Mouse (Mus musculus) embryonic facial prominence, embryonic 11.5 days (tissue): Measurements from ENCODE around the gene Rpp30. TPM values are rescaled to one million over a fixed set of nuclear protein-coding genes. Genes with fewer than 3 reads are reported as not detected.

Experiments used
- ATAC-seq: fragments of 200-750 bp; cut with Nextera tagmentation; replicated peaks from 2 replicates; pipeline ENCODE4 v1.8.0; 2017; ENCODE audit warnings: low read depth; ENCODE audit not compliant: insufficient number of reproducible peaks, low FRiP score, low TSS enrichment
- DNase-seq: peaks from one replicate; pipeline ENCODE4 v3.0.0-alpha.2; 2015; ENCODE audit warnings: low spot score
- H3K27ac ChIP-seq: fragments of 300-500 bp; sonication (generic); replicated peaks from 2 replicates; pipeline ENCODE4 v1.5.1; 2014; ENCODE audit warnings: mild to moderate bottlenecking, low read depth, low read length, control low read depth
- H3K27me3 ChIP-seq: fragments of 300-500 bp; sonication (generic); 2 replicates; pipeline ENCODE4 v1.6.1; 2014; ENCODE audit warnings: mild to moderate bottlenecking, low read length, moderate library complexity, mixed read lengths; ENCODE audit not compliant: control insufficient read depth, insufficient read depth
- H3K36me3 ChIP-seq: fragments of 300-500 bp; sonication (generic); replicated peaks from 2 replicates; pipeline ENCODE4 v1.6.1; 2014; ENCODE audit warnings: low read depth, mild to moderate bottlenecking, low read length, moderate library complexity, mixed read lengths; ENCODE audit not compliant: control insufficient read depth, insufficient read depth
- H3K4me1 ChIP-seq: fragments of 300-500 bp; sonication (generic); 2 replicates; pipeline ENCODE4 v1.6.1; 2014; ENCODE audit warnings: low read length, mixed read lengths; ENCODE audit not compliant: control insufficient read depth, insufficient read depth
- H3K4me2 ChIP-seq: fragments of 300-500 bp; sonication (generic); 2 replicates; pipeline ENCODE4 v1.6.1; 2014; ENCODE audit warnings: low read depth, mild to moderate bottlenecking, control low read depth, low read length, moderate library complexity
- H3K4me3 ChIP-seq: fragments of 300-500 bp; sonication (generic); 2 replicates; pipeline ENCODE4 v1.5.1; 2014; ENCODE audit warnings: low read depth, low read length, control low read depth
- H3K9ac ChIP-seq: fragments of 300-500 bp; sonication (generic); replicated peaks from 2 replicates; pipeline ENCODE4 v1.6.1; 2014; ENCODE audit warnings: mild to moderate bottlenecking, control low read depth, low read length
- H3K9me3 ChIP-seq: fragments of 300-500 bp; sonication (generic); replicated peaks from 2 replicates; pipeline ENCODE4 v1.6.1; 2016; ENCODE audit warnings: mild to moderate bottlenecking, low read length, inconsistent platforms, mixed read lengths; ENCODE audit not compliant: control insufficient read depth
- WGBS: fragments of 180-500 bp; shearing (Covaris S2); extraction: QIAGEN DNeasy Blood & Tissue Kit; methylation state at CpG from one replicate; pipeline ENCODE4 v1.1.7; 2014; 5-methylcytosine and 5-hydroxymethylcytosine counted together
- polyA plus RNA-seq: library from polyadenylated mRNA; unstranded; fragments of >200 nt; fragmentation: Nextera tagmentation; extraction: Ambion mirVana; gene quantifications from 2 replicates; pipeline ENCODE4 v1.2.1, GENCODE M21; 2014

Gene Rpp30
- polyA plus RNA-seq, result 98.2 and 118 TPM in 2 replicates

DNA sequence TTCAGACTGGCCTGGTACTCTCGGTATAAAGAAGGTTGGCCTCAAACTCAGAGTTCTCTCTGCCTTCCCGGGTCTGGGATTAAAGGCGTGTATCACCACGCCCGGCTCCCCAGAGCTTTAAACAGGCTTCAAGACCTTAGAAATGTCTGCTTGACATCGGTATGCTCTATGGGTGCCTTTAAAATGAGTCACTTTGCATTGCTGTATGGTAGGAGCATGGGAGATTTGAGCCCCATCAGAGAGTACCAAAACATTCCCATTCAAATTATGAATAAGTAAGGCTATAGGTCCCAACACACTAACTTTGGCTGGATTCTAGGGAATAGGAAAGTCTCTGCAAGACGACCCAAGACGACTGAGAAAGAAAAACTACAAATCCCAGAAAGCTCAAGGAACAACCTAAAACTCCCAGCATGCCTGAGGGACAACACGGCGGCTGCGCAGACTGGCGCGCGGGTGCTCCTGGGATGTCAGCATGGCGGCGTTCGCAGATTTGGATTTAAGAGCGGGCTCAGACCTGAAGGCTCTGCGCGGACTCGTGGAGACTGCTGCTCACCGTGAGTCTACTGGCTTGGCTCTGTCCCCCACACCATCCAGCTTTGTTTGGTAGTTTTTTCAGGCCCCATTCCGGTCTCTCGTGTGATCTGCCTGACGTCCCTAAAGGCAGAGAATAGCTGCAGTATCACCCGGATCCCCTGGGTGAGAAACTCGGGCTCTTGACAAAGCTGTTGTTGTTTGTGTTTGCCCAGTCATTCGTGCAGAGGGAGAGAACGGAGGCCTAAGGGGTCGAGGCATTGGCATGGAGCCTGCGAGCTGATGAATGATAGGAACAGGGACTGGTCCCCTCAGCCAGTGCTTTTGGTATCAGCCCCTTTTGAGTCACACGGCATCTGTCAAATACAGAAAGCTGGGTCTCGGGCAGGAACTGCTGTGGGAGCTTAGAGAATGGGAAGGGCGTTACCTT lies at the start of gene Rpp30:
Gene Rpp30, plus strand, starts transcription at position 455 of the 964 bp plus-strand sequence.
- 2% methylated on average over 34 of the region's 34 CpGs for WGBS
- Histone ChIP-seq H3K27me3 (no peaks in the 10 kb centered on the region), H3K27ac (no peak within 1 kb of the TSS), H3K9ac (peak within 1 kb of the TSS; percentile 70), H3K36me3 (no peaks in the 10 kb centered on the region), H3K4me2 (peak within 1 kb of the TSS; percentile 60), H3K4me1 (no peaks in the 10 kb centered on the region), H3K9me3 (no peaks in the 10 kb centered on the region), H3K4me3 (peak within 1 kb of the TSS; percentile 63)
- ATAC-seq, result peak; percentile 92
- DNase-seq, result peak; percentile 93

DNA sequence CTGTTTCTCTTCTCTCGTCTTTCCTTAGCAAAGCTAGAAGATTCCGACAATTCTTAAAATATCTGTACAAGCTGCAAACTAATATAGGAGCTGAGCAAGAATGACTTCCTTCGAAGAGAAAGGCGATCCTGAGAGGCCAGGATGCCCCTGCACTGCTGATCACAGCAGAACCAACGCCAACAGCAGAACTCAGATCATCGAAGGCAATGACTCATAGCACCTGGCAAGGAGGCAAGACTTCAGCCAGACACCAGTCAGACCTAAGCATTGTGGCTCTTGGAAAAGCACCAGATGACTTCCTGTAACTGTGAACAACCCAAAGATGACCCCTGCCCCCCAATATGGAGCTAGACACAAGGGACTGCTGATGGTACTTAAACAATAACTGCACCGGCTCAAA lies 37.5 kb upstream of the Rpp30 start:
- Histone ChIP-seq H3K4me1 (no peaks in the 10 kb centered on the region), H3K27me3 (no peaks in the 10 kb centered on the region), H3K27ac (no peak overlapping the region), H3K4me2 (no peak overlapping the region), H3K9me3 (no peaks in the 10 kb centered on the region), H3K36me3 (no peaks in the 10 kb centered on the region), H3K4me3 (no peak overlapping the region), H3K9ac (no peak overlapping the region)
- ATAC-seq (no peak), DNase-seq (no peak)
- WGBS, result 87% methylated on average over 7 of the region's 7 CpGs

DNA sequence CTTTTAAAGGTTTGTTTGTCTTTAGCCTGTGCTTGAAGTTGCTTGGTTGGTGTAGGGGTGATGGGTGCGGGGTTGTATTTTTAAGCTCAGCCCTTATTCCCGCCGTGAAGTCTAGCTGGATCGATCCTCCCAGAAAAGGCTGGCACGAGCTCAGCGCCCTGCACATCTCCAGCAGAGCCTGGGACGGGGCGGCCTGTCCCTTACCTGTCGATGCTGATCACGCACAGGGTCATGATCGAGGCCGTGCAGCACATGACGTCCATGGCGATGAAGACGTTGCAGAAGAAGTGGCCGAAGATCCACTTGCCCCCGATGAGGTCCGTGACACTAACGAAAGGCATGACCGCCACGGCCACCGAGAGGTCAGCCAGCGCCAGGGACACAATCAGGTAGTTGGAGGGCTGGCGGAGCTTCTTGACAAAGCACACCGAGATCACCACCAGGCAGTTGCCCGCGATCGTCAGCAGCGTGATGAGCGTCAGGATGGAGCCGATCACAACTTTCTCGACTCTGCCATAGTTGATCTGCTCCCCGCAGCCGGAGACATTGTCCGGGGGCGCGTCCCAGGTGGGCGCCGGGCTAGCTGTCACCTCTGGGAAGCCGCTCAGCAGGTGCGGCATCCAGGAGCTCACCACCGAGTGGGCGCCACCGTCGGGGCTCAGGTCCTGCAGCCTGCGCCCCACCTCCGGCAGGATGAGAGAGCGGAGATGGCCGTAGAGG lies 26.9 kb upstream of the Rpp30 start:
- Histone ChIP-seq H3K9me3 (no peaks in the 10 kb centered on the region), H3K36me3 (no peaks in the 10 kb centered on the region), H3K4me3 (peak overlapping the region; percentile 60), H3K9ac (peak overlapping the region; percentile 47), H3K4me1 (peaks cover 3% of the 10 kb centered on the region), H3K27ac (no peak overlapping the region), H3K4me2 (peak overlapping the region; percentile 89), H3K27me3 (peaks cover 18% of the 10 kb centered on the region)
- 8% methylated on average over 45 of the region's 49 CpGs for WGBS
- DNase-seq (peak; percentile 9), ATAC-seq (no peak)

DNA sequence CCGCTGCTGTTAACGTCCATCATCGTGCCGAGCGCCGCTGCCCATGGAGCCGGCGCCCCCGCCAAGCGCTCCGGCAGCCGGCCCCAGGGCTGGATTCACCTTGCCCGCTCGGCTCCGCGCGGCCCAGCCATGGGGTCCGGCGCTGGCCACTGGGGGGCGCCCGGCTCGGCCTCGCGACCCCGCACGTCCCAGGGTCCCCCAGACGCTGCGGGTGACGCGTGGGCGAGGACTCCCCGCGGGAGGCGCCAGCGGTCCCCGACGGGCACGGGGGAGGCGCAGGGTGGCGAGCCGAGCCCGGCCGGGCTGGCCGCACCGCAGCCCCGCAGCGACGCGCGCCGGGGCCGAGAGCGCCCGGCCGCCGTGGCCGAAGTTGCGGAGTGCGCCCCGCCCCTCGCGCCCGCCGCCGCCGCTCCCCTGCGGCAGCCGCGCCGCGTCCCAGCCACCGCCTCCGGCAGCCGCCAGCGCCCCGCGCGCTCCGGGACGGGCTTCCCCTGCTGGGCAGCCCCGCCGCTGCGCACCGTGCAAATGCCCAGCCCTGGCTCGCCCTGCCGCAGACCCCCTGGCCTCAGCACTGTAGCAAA lies 26.2 kb upstream of the Rpp30 start, which contains the start of gene Htr7:
Gene Htr7, minus strand, starts transcription at position 277 of the 581 bp plus-strand sequence.
- H3K27ac ChIP-seq, result no peak within 1 kb of the TSS

DNA sequence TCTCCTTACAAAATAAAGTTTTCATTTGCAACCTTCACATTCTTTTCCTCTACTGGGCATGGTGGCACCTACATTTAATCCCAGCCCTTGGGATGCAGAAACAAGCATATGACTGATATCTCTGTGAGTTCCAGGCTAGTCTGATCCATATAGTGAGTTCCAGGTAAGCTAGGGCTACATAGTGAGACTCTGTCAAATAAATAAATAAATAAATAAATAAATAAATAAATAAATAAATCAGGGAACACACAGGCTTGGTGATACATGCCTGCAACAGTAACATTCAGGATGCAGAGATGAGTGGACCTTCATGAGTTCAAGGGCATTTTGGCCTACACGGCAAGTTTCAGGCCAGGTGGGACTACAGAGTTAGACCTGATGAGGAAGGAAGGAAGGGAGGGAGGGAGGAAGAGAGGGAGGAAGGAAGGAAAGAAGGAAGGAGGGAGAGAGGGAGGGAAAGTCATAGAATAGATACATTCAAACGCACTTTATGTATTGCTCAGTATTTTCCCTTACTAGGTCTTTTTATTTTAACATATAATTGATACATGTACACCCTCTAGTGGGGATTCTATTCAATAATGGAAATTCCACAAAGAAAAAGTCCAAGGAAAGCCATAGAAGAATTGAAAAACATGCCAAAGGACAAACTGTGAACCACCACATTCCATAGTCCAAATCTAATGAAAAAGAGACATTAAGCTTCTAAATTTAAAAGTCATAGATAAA lies 20.6 kb upstream of the Rpp30 start:
- ATAC-seq (peak; percentile 18; the same call in 1 of the 2 replicates), DNase-seq (no peak)
- Histone ChIP-seq H3K36me3 (no peaks in the 10 kb centered on the region), H3K27ac (no peak overlapping the region), H3K9ac (no peak overlapping the region), H3K27me3 (peaks cover 2% of the 10 kb centered on the region; the same call in 1 of the 2 replicates), H3K4me3 (no peak overlapping the region), H3K4me2 (no peak overlapping the region), H3K9me3 (no peaks in the 10 kb centered on the region), H3K4me1 (no peaks in the 10 kb centered on the region)
- 76% methylated on average over 2 of the region's 2 CpGs for WGBS

More for the DNA sequence above, 26.2 kb upstream of the Rpp30 start, which contains the start of gene Htr7:
- H3K4me3 ChIP-seq, result peak within 1 kb of the TSS; percentile 60
- peak within 1 kb of the TSS; percentile 89 for H3K4me2 ChIP-seq
- peaks cover 3% of the 10 kb centered on the region for H3K4me1 ChIP-seq
- DNase-seq (peak; percentile 64), ATAC-seq (peak; percentile 92)
- peaks cover 18% of the 10 kb centered on the region for H3K27me3 ChIP-seq
- H3K9me3 ChIP-seq, result no peaks in the 10 kb centered on the region
- WGBS, result under 1% methylated on average over 64 of the region's 86 CpGs
- no peaks in the 10 kb centered on the region for H3K36me3 ChIP-seq
- peak within 1 kb of the TSS; percentile 47 for H3K9ac ChIP-seq

DNA sequence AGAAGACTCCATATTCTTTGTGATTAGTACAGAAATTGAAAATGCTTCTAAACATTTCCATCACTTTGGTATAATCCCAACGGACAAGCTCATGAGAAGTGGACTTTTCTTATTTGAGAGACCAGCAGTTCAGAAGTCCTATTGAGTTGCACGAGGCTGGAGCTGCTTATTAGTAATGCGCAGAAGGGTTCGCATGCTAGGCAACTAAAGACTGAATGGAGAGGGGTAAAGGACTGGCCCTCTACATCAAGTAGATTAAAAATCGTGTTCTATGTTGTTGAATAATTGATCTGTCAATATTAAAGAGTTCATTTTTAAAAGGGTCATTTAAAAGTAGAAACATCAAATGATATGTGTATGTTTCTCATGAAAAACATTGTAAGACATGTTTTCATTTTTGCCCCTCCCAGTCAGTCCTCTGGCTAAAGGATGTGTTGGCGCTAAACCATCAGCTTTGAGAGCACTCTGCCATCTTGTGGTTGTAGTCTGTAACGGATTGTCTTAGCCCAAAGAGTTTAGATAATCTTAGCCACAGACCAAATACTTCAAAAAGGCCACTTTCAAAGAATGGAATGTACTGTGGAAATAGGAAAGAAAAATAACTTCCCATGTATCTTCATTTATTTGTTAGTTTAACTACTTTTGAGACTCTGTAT lies 782 bp upstream of the Rpp30 start:
- no peaks in the 10 kb centered on the region for H3K27me3 ChIP-seq
- WGBS, result 51% methylated on average over 7 of the region's 7 CpGs
- H3K27ac ChIP-seq, result no peak overlapping the region

DNA sequence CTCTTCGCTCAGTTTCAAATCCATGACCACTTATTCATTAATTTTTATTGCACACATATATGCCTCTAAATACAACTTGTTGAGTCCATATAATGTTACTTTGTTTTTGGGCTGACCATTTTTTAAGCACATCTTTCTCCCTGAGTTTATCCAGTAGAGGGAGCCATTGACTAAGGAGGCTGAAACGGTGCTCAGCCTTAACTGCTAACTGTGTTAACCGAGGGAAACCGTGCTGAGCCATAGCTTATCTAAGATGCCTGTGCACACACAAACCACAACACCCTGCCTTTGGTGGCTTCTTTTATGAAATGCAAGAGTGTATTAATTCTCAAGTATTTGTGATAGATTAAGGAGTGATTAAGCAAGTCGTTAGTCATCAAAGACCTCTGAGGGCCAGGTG lies 7.3 kb downstream of the Rpp30 start:
- peak; percentile 61 for DNase-seq
- WGBS, result 58% methylated on average over 5 of the region's 5 CpGs

More for the DNA sequence above, 782 bp upstream of the Rpp30 start:
- H3K4me3 ChIP-seq, result peak overlapping the region; percentile 63
- peak overlapping the region; percentile 70; the same call in 1 of the 2 replicates for H3K9ac ChIP-seq
- H3K4me2 ChIP-seq, result peak overlapping the region; percentile 60
- DNase-seq (peak; percentile 84), ATAC-seq (peak; percentile 57)
- no peaks in the 10 kb centered on the region for H3K4me1 ChIP-seq
- H3K9me3 ChIP-seq, result no peaks in the 10 kb centered on the region
- no peaks in the 10 kb centered on the region for H3K36me3 ChIP-seq

More for the DNA sequence above, 7.3 kb downstream of the Rpp30 start:
- Histone ChIP-seq H3K27me3 (no peaks in the 10 kb centered on the region), H3K4me2 (no peak overlapping the region), H3K9ac (no peak overlapping the region), H3K4me1 (no peaks in the 10 kb centered on the region), H3K36me3 (no peaks in the 10 kb centered on the region; the same call in 1 of the 2 replicates), H3K27ac (no peak overlapping the region), H3K9me3 (no peaks in the 10 kb centered on the region), H3K4me3 (no peak overlapping the region)
- no peak for ATAC-seq
